Mouse (Mus musculus): Measurements from ENCODE around the gene Sct. TPM values are rescaled to one million over a fixed set of nuclear protein-coding genes. Genes with fewer than 3 reads are reported as not detected.
A peak's percentile ranks its signal among the peaks of the same experiment; 100 is the strongest.

The Sct gene
- polyA plus RNA-seq, 1 experiment from 2014 or later = 3.9 TPM

- ATAC-seq (ENCODE audit: low read depth) = peak; percentile 26; the same call in 1 of the 2 replicates
- Histone ChIP-seq H3K27me3 (ENCODE audit: control insufficient read depth, insufficient read depth, low read length) (peaks cover 34% of the 10 kb centered on the region), H3K4me1 (ENCODE audit: control insufficient read depth, insufficient read depth, low read length) (peaks cover 8% of the 10 kb centered on the region; the same call in 1 of the 2 replicates), H3K9me3 (ENCODE audit: control insufficient read depth, low read length) (no peaks in the 10 kb centered on the region), H3K4me3 (ENCODE audit: low read depth, low read length) (peak overlapping the region; percentile 45), H3K27ac (ENCODE audit: low read depth, low read length) (no peak overlapping the region), H3K9ac (replicated peaks; ENCODE audit: low read depth, low read length) (peak overlapping the region; percentile 60; the same call in 1 of the 2 replicates), H3K4me2 (ENCODE audit: low read depth, low read length) (peak overlapping the region; percentile 73), H3K36me3 (ENCODE audit: control insufficient read depth, insufficient read depth, low read length) (no peaks in the 10 kb centered on the region)
- 30% methylated on average over 15 of the region's 15 CpGs for WGBS
Observed at GRCm38 (mm10) chr7:141292583-141293388, 13.9 kb upstream of the Sct start.

GRCm38 (mm10) chr7:141291921-141292582 lies 13.1 kb upstream of the Sct start, which contains the start of gene Drd4:
Drd4 (plus strand) TSS chr7:141292006.
- ATAC-seq (ENCODE audit: low read depth) = peak; percentile 60
- H3K4me2 ChIP-seq (ENCODE audit: low read depth, low read length) = peak within 1 kb of the TSS; percentile 73
- H3K36me3 ChIP-seq (ENCODE audit: control insufficient read depth, insufficient read depth, low read length) = no peaks in the 10 kb centered on the region
- H3K9ac ChIP-seq (replicated peaks; ENCODE audit: low read depth, low read length) = peak within 1 kb of the TSS; percentile 60
- no peak within 1 kb of the TSS for H3K27ac ChIP-seq (ENCODE audit: low read depth, low read length)
- peak within 1 kb of the TSS; percentile 45 for H3K4me3 ChIP-seq (ENCODE audit: low read depth, low read length)
- peaks cover 34% of the 10 kb centered on the region for H3K27me3 ChIP-seq (ENCODE audit: control insufficient read depth, insufficient read depth, low read length)
- 1% methylated on average over 43 of the region's 46 CpGs for WGBS
- no peaks in the 10 kb centered on the region for H3K9me3 ChIP-seq (ENCODE audit: control insufficient read depth, low read length)
- H3K4me1 ChIP-seq (ENCODE audit: control insufficient read depth, insufficient read depth, low read length) = peaks cover 8% of the 10 kb centered on the region; the same call in 1 of the 2 replicates

- ATAC-seq (ENCODE audit: low read depth) = no peak
- no peak overlapping the region for H3K4me2 ChIP-seq (ENCODE audit: low read depth, low read length)
- H3K4me3 ChIP-seq (ENCODE audit: low read depth, low read length) = no peak overlapping the region
- WGBS = 87% methylated on average over 3 of the region's 3 CpGs
- H3K9ac ChIP-seq (replicated peaks; ENCODE audit: low read depth, low read length) = no peak overlapping the region
- no peaks in the 10 kb centered on the region for H3K9me3 ChIP-seq (ENCODE audit: control insufficient read depth, low read length)
- H3K4me1 ChIP-seq (ENCODE audit: control insufficient read depth, insufficient read depth, low read length) = no peaks in the 10 kb centered on the region
- peaks cover 6% of the 10 kb centered on the region for H3K27me3 ChIP-seq (ENCODE audit: control insufficient read depth, insufficient read depth, low read length)
- H3K27ac ChIP-seq (ENCODE audit: low read depth, low read length) = no peak overlapping the region
- no peaks in the 10 kb centered on the region for H3K36me3 ChIP-seq (ENCODE audit: control insufficient read depth, insufficient read depth, low read length)
Observed at GRCm38 (mm10) chr7:141288042-141288441, 9.1 kb upstream of the Sct start.

GRCm38 (mm10) chr7:141282756-141283155 lies 3.8 kb upstream of the Sct start:
- peaks cover 4% of the 10 kb centered on the region; the same call in 1 of the 2 replicates for H3K4me1 ChIP-seq (ENCODE audit: control insufficient read depth, insufficient read depth, low read length)
- H3K36me3 ChIP-seq (ENCODE audit: control insufficient read depth, insufficient read depth, low read length) = no peaks in the 10 kb centered on the region
- no peak overlapping the region for H3K4me2 ChIP-seq (ENCODE audit: low read depth, low read length)
- no peak overlapping the region for H3K4me3 ChIP-seq (ENCODE audit: low read depth, low read length)
- H3K9ac ChIP-seq (replicated peaks; ENCODE audit: low read depth, low read length) = no peak overlapping the region
- H3K27me3 ChIP-seq (ENCODE audit: control insufficient read depth, insufficient read depth, low read length) = no peaks in the 10 kb centered on the region
- no peaks in the 10 kb centered on the region for H3K9me3 ChIP-seq (ENCODE audit: control insufficient read depth, low read length)
- WGBS = 85% methylated on average over 4 of the region's 4 CpGs
- H3K27ac ChIP-seq (ENCODE audit: low read depth, low read length) = no peak overlapping the region
- ATAC-seq (ENCODE audit: low read depth) = no peak

- no peak for ATAC-seq (ENCODE audit: low read depth)
- H3K27me3 ChIP-seq (ENCODE audit: control insufficient read depth, insufficient read depth, low read length) = no peaks in the 10 kb centered on the region
- no peak overlapping the region for H3K4me2 ChIP-seq (ENCODE audit: low read depth, low read length)
- no peak overlapping the region for H3K9ac ChIP-seq (replicated peaks; ENCODE audit: low read depth, low read length)
- H3K27ac ChIP-seq (ENCODE audit: low read depth, low read length) = no peak overlapping the region
- no peaks in the 10 kb centered on the region for H3K36me3 ChIP-seq (ENCODE audit: control insufficient read depth, insufficient read depth, low read length)
- H3K4me3 ChIP-seq (ENCODE audit: low read depth, low read length) = no peak overlapping the region
- 46% methylated on average over 6 of the region's 6 CpGs for WGBS
- no peaks in the 10 kb centered on the region for H3K9me3 ChIP-seq (ENCODE audit: control insufficient read depth, low read length)
- H3K4me1 ChIP-seq (ENCODE audit: control insufficient read depth, insufficient read depth, low read length) = peaks cover 4% of the 10 kb centered on the region; the same call in 1 of the 2 replicates
Observed at GRCm38 (mm10) chr7:141281442-141281841, 2.5 kb upstream of the Sct start.

GRCm38 (mm10) chr7:141277701-141278678 lies 943 bp downstream of the Sct start:
- Histone ChIP-seq H3K27ac (ENCODE audit: low read depth, low read length) (no peak overlapping the region), H3K9me3 (ENCODE audit: control insufficient read depth, low read length) (no peaks in the 10 kb centered on the region), H3K4me3 (ENCODE audit: low read depth, low read length) (no peak overlapping the region), H3K27me3 (ENCODE audit: control insufficient read depth, insufficient read depth, low read length) (no peaks in the 10 kb centered on the region), H3K9ac (replicated peaks; ENCODE audit: low read depth, low read length) (no peak overlapping the region), H3K36me3 (ENCODE audit: control insufficient read depth, insufficient read depth, low read length) (no peaks in the 10 kb centered on the region), H3K4me2 (ENCODE audit: low read depth, low read length) (no peak overlapping the region), H3K4me1 (ENCODE audit: control insufficient read depth, insufficient read depth, low read length) (peaks cover 4% of the 10 kb centered on the region; the same call in 1 of the 2 replicates)
- ATAC-seq (ENCODE audit: low read depth) = peak; percentile 38; the same call in 1 of the 2 replicates
- WGBS = 77% methylated on average over 11 of the region's 11 CpGs

GRCm38 (mm10) chr7:141276546-141276945 lies 2.4 kb downstream of the Sct start, which contains the start of gene Cdhr5:
Cdhr5 (minus strand) TSS chr7:141276786.
- 27% methylated on average over 11 of the region's 11 CpGs for WGBS
- H3K27me3 ChIP-seq (ENCODE audit: control insufficient read depth, insufficient read depth, low read length) = no peaks in the 10 kb centered on the region
- H3K27ac ChIP-seq (ENCODE audit: low read depth, low read length) = no peak within 1 kb of the TSS
- no peaks in the 10 kb centered on the region for H3K36me3 ChIP-seq (ENCODE audit: control insufficient read depth, insufficient read depth, low read length)
- peaks cover 4% of the 10 kb centered on the region; the same call in 1 of the 2 replicates for H3K4me1 ChIP-seq (ENCODE audit: control insufficient read depth, insufficient read depth, low read length)
- no peaks in the 10 kb centered on the region for H3K9me3 ChIP-seq (ENCODE audit: control insufficient read depth, low read length)
- no peak within 1 kb of the TSS for H3K4me3 ChIP-seq (ENCODE audit: low read depth, low read length)
- no peak within 1 kb of the TSS for H3K9ac ChIP-seq (replicated peaks; ENCODE audit: low read depth, low read length)
- no peak for ATAC-seq (ENCODE audit: low read depth)
- no peak within 1 kb of the TSS for H3K4me2 ChIP-seq (ENCODE audit: low read depth, low read length)

GRCm38 (mm10) chr7:141275356-141275755 lies 3.6 kb downstream of the Sct start:
- no peaks in the 10 kb centered on the region for H3K27me3 ChIP-seq (ENCODE audit: control insufficient read depth, insufficient read depth, low read length)
- no peak overlapping the region for H3K4me3 ChIP-seq (ENCODE audit: low read depth, low read length)
- H3K9ac ChIP-seq (replicated peaks; ENCODE audit: low read depth, low read length) = no peak overlapping the region
- peaks cover 4% of the 10 kb centered on the region; the same call in 1 of the 2 replicates for H3K4me1 ChIP-seq (ENCODE audit: control insufficient read depth, insufficient read depth, low read length)
- no peak overlapping the region for H3K4me2 ChIP-seq (ENCODE audit: low read depth, low read length)
- H3K36me3 ChIP-seq (ENCODE audit: control insufficient read depth, insufficient read depth, low read length) = no peaks in the 10 kb centered on the region
- no peaks in the 10 kb centered on the region for H3K9me3 ChIP-seq (ENCODE audit: control insufficient read depth, low read length)
- WGBS = 82% methylated on average over 9 of the region's 9 CpGs
- ATAC-seq (ENCODE audit: low read depth) = no peak
- no peak overlapping the region for H3K27ac ChIP-seq (ENCODE audit: low read depth, low read length)

Measured in neural tube, embryonic 14.5 days (tissue).